Mouse (Mus musculus) ES-Bruce4 (cell line): Measurements from ENCODE around the gene Plbd1.

Source experiments
- CTCF ChIP-seq: IDR thresholded peaks from one replicate; pipeline ENCODE4 v1.8.1; 2011; ENCODE audit warnings: low read depth, low read length
- EP300 ChIP-seq: IDR thresholded peaks from 2 replicates; pipeline ENCODE4 v1.6.1; 2011; ENCODE audit warnings: low read depth, low read length; ENCODE audit not compliant: insufficient read depth
- POLR2A ChIP-seq: IDR thresholded peaks from one replicate; pipeline ENCODE4 v1.8.1; 2011; ENCODE audit warnings: low read length; ENCODE audit not compliant: insufficient read depth

- TF ChIP-seq CTCF = no peak
- no peak for TF ChIP-seq POLR2A
- TF ChIP-seq EP300 = no peak
Measured at GRCm38 (mm10) chr6:136668266-136668986, 6.7 kb upstream of the Plbd1 start.
